Mouse (Mus musculus) liver, postnatal 0 days (tissue): ENCODE data around the gene Nhlh1.

ENCODE experiments used
- CTCF ChIP-seq: sonication (generic); IDR thresholded peaks from 2 replicates; pipeline ENCODE4 v1.5.1; 2016; ENCODE audit warnings: antibody characterized with exemption, low read depth
- EP300 ChIP-seq: IDR thresholded peaks from 2 replicates; pipeline ENCODE4 v1.6.1; 2016; ENCODE audit warnings: antibody characterized with exemption, low read depth, mild to moderate bottlenecking

DNA sequence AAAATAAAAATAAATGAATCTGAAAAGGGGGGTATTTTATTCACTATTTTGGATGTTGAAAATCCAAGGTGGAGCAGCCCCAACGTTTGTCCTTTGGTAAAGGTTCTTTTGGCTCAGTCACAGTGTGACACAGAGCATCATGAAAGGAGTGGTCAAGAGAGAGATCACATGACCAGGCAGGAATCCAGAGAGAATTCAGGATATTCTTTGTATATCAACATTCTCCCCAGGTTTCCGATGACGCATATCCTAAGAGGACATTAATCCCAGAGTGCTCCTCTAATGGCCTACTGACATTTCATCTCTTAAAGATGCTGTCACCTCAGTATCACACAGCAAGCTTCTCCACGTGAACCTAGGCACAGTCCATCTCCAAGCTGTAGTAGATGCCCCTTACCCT lies 46.2 kb upstream of the Nhlh1 start:
- TF ChIP-seq CTCF (no peak), EP300 (no peak)
